Mouse (Mus musculus) kidney, postnatal 0 days (tissue): Measurements from ENCODE around the gene Mill2. TPM values are rescaled to one million over a fixed set of nuclear protein-coding genes. Genes with fewer than 3 reads are reported as not detected.
"Not testable (repeated sequence)": the region's sequence is repeated elsewhere in the genome, so short reads cannot be mapped to it uniquely, and the experiment has no call there.

Experiments
- ATAC-seq: fragments of 200-750 bp; cut with Nextera tagmentation; replicated peaks from 2 replicates; pipeline ENCODE4 v1.8.0; 2017; ENCODE audit warnings: low read depth, moderate number of reproducible peaks, moderate TSS enrichment, moderate library complexity; ENCODE audit not compliant: low FRiP score
- DNase-seq: peaks from one replicate; pipeline ENCODE4 v3.0.0-alpha.2; 2016; ENCODE audit warnings: low spot score
- H3K27ac ChIP-seq: fragments of 300-500 bp; sonication (generic); 2 replicates; pipeline ENCODE4 v1.5.1; 2014; ENCODE audit warnings: mild to moderate bottlenecking
- H3K27me3 ChIP-seq: fragments of 300-500 bp; sonication (generic); 2 replicates; pipeline ENCODE4 v1.6.1; 2014; ENCODE audit warnings: low read length, mixed read lengths; ENCODE audit not compliant: insufficient read depth
- H3K36me3 ChIP-seq: fragments of 300-500 bp; sonication (generic); 2 replicates; pipeline ENCODE4 v1.6.1; 2014; ENCODE audit warnings: low read length, mixed read lengths; ENCODE audit not compliant: insufficient read depth
- H3K4me1 ChIP-seq: fragments of 300-500 bp; sonication (generic); replicated peaks from 2 replicates; pipeline ENCODE4 v1.6.1; 2014; ENCODE audit warnings: antibody characterized with exemption, low read length, mixed read lengths; ENCODE audit not compliant: insufficient read depth
- H3K4me2 ChIP-seq: fragments of 300-500 bp; sonication (generic); 2 replicates; pipeline ENCODE4 v1.6.1; 2014; ENCODE audit warnings: mild to moderate bottlenecking, low read length, moderate library complexity, mixed read lengths
- H3K4me3 ChIP-seq: fragments of 300-500 bp; sonication (generic); replicated peaks from 2 replicates; pipeline ENCODE4 v1.5.1; 2014; ENCODE audit warnings: low read depth, low read length
- H3K9ac ChIP-seq: fragments of 300-500 bp; sonication (generic); 2 replicates; pipeline ENCODE4 v1.6.1; 2014; ENCODE audit warnings: low read depth, low read length
- H3K9me3 ChIP-seq: fragments of 300-500 bp; sonication (generic); replicated peaks from 2 replicates; pipeline ENCODE4 v1.6.1; 2016; ENCODE audit warnings: low read length, inconsistent platforms, mixed read lengths
- CTCF ChIP-seq: IDR thresholded peaks from 2 replicates; pipeline ENCODE4 v1.5.1; 2016; ENCODE audit warnings: antibody characterized with exemption, low read depth, mild to moderate bottlenecking, moderate library complexity
- WGBS: fragments of 180-500 bp; shearing (Covaris S2); extraction: QIAGEN DNeasy Blood & Tissue Kit; methylation state at CpG from one replicate; pipeline ENCODE4 v1.1.7; 2014; 5-methylcytosine and 5-hydroxymethylcytosine counted together
- polyA plus RNA-seq: library from polyadenylated mRNA; unstranded; fragments of >200 nt; fragmentation: Nextera tagmentation; extraction: Ambion mirVana; gene quantifications from 2 replicates; pipeline ENCODE4 v1.2.1, GENCODE M21; 2015

The Mill2 gene
- polyA plus RNA-seq, 1 experiment from 2014 or later, result 2.0 TPM

GRCm38 (mm10) chr7:18844811-18845210 lies 5.0 kb downstream of the Mill2 start:
- no peaks in the 10 kb centered on the region for H3K27me3 ChIP-seq
- ATAC-seq, result no peak
- H3K4me1 ChIP-seq, result no peaks in the 10 kb centered on the region
- TF ChIP-seq CTCF, result no peak
- WGBS, result 19% methylated on average over 5 of the region's 5 CpGs
- no peak overlapping the region for H3K27ac ChIP-seq
- DNase-seq, result no peak
- no peaks in the 10 kb centered on the region for H3K36me3 ChIP-seq
- H3K4me2 ChIP-seq, result no peak overlapping the region
- H3K4me3 ChIP-seq, result no peak overlapping the region
- no peak overlapping the region for H3K9ac ChIP-seq
- H3K9me3 ChIP-seq, result no peaks in the 10 kb centered on the region

GRCm38 (mm10) chr7:18848395-18848794 lies 8.6 kb downstream of the Mill2 start:
- no peaks in the 10 kb centered on the region for H3K27me3 ChIP-seq
- no peak for TF ChIP-seq CTCF
- WGBS, result 76% methylated on average over 1 of the region's 1 CpGs
- ATAC-seq (no peak), DNase-seq (no peak)
- no peak overlapping the region for H3K9ac ChIP-seq
- H3K36me3 ChIP-seq, result no peaks in the 10 kb centered on the region
- no peak overlapping the region for H3K4me3 ChIP-seq
- no peak overlapping the region for H3K4me2 ChIP-seq
- H3K27ac ChIP-seq, result no peak overlapping the region
- H3K4me1 ChIP-seq, result no peaks in the 10 kb centered on the region
- H3K9me3 ChIP-seq, result no peaks in the 10 kb centered on the region

- H3K27ac ChIP-seq, result 0 out of 2 replicates have a peak overlapping the region, but pooled peaks have one; percentile 19
- peak; percentile 64 for DNase-seq
- H3K4me2 ChIP-seq, result no peak overlapping the region
Observed at GRCm38 (mm10) chr7:18858310-18858916, 18.6 kb downstream of the Mill2 start.

GRCm38 (mm10) chr7:18862801-18863200 lies 23.0 kb downstream of the Mill2 start:
- ATAC-seq (no peak), DNase-seq (no peak)
- Histone ChIP-seq H3K27ac (no peak overlapping the region), H3K27me3 (no peaks in the 10 kb centered on the region), H3K9me3 (no peaks in the 10 kb centered on the region), H3K4me1 (0 out of 2 replicates have a peak, but pooled peaks cover 6% of the 10 kb centered on the region), H3K4me3 (no peak overlapping the region), H3K9ac (no peak overlapping the region), H3K36me3 (no peaks in the 10 kb centered on the region), H3K4me2 (no peak overlapping the region)
- 79% methylated on average over 6 of the region's 6 CpGs for WGBS
- no peak for TF ChIP-seq CTCF

More at GRCm38 (mm10) chr7:18858310-18858916, 18.6 kb downstream of the Mill2 start:
- Histone ChIP-seq H3K27me3 (no peaks in the 10 kb centered on the region), H3K36me3 (no peaks in the 10 kb centered on the region), H3K9ac (no peak overlapping the region), H3K4me3 (no peak overlapping the region), H3K4me1 (0 out of 2 replicates have a peak, but pooled peaks cover 6% of the 10 kb centered on the region), H3K9me3 (no peaks in the 10 kb centered on the region)
- ATAC-seq, result no peak
- 75% methylated on average over 5 of the region's 5 CpGs for WGBS
- no peak for TF ChIP-seq CTCF

- Histone ChIP-seq H3K9me3 (no peaks in the 10 kb centered on the region), H3K27me3 (no peaks in the 10 kb centered on the region; the same call in 1 of the 2 replicates), H3K4me1 (no peaks in the 10 kb centered on the region), H3K36me3 (no peaks in the 10 kb centered on the region), H3K4me2 (no peak overlapping the region), H3K27ac (no peak overlapping the region), H3K9ac (no peak overlapping the region), H3K4me3 (no peak overlapping the region)
- no peak for DNase-seq
- 90% methylated on average over 2 of the region's 2 CpGs for WGBS
- ATAC-seq, result no peak
- TF ChIP-seq CTCF, result peak; percentile 23; the same call in 1 of the 2 replicates
Observed at GRCm38 (mm10) chr7:18868491-18868890, 28.7 kb downstream of the Mill2 start.

DNA sequence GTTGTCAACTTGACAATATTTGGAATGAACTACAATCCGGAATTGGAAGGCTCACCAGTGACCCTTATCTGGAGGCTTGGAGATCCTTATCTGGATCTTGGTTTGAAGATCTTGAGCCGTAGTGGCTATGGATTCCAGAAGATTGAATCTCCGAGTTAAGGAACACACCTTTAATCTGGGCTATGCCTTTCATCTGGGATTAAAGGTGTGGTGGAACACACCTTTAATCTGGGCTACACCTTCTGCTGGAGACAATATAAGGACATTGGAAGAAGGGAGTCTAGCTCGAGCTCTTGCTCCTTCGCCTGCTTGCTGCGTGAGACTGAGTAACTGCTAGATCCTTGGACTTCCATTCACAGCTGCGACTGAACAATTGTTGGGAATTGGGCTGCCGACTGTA lies 31.3 kb downstream of the Mill2 start, which contains the start of gene Pglyrp1:
TSS of gene Pglyrp1 (plus strand) at position 301 of the 400 bp plus-strand sequence.
- not testable (repeated sequence) for H3K9ac ChIP-seq, H3K4me3 ChIP-seq, DNase-seq, H3K27me3 ChIP-seq, H3K36me3 ChIP-seq, H3K9me3 ChIP-seq, H3K4me1 ChIP-seq, H3K27ac ChIP-seq, ATAC-seq, H3K4me2 ChIP-seq
- no CpG with 5 or more reads among the region's 8 CpGs for WGBS
